Mouse (Mus musculus) hindlimb bud, embryonic 11.5 days (tissue): ENCODE data around the gene Taf1b.

Experiments used
- DNase-seq: peaks from one replicate; pipeline ENCODE4 v3.0.0-alpha.2; 2012; ENCODE audit warnings: low read depth, low spot score; ENCODE audit errors: extremely low spot score

Taf1b gene

DNA sequence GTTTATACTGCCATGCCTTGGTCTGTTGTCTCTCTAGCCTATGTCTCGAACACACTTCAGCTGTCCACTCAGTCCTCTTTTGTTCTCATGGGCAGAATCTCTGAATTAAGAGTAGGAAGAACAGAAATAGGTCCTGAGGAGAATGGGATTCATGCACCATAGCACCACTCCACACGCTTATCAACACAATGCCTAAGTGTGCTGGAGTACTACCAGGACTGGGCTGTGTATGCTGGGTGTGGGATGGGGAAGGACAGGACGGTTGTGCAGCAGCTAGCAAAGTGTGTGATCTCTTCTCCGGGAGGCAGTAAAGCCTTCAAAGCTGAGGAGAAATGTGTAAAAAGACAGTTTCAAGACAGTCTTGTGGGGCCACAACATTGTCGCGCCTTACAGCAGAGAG, 50.7 kb downstream of the Taf1b start:
- DNase-seq, result no peak

DNA sequence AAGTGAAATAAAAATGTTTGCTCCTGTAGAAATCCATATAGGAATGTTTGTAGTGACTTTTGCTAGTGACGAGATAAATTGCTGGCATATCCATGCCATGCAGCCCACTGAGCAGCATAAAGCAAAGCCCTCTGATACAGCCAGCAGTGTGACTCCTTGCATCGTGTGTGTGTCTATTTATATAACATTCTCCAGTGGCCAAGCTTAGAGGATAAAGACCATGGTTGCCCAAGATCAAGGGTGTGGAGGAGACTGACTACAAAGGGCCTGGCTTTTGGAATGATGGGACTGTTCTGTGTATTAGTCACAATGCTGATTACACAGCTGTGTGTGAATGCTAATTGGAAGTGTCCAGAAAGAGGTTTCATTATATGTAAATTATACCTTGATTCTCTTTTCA, 54.4 kb downstream of the Taf1b start:
- DNase-seq, result no peak

- no peak for DNase-seq
These were observed 57.8 kb downstream of the Taf1b start for GRCm38 (mm10) chr12:24555976-24556375.

GRCm38 (mm10) chr12:24563395-24563960, 65.3 kb downstream of the Taf1b start:
- DNase-seq, result no peak

GRCm38 (mm10) chr12:24565311-24565710, 67.2 kb downstream of the Taf1b start:
- no peak for DNase-seq

GRCm38 (mm10) chr12:24567606-24568005, 69.4 kb downstream of the Taf1b start:
- no peak for DNase-seq

DNA sequence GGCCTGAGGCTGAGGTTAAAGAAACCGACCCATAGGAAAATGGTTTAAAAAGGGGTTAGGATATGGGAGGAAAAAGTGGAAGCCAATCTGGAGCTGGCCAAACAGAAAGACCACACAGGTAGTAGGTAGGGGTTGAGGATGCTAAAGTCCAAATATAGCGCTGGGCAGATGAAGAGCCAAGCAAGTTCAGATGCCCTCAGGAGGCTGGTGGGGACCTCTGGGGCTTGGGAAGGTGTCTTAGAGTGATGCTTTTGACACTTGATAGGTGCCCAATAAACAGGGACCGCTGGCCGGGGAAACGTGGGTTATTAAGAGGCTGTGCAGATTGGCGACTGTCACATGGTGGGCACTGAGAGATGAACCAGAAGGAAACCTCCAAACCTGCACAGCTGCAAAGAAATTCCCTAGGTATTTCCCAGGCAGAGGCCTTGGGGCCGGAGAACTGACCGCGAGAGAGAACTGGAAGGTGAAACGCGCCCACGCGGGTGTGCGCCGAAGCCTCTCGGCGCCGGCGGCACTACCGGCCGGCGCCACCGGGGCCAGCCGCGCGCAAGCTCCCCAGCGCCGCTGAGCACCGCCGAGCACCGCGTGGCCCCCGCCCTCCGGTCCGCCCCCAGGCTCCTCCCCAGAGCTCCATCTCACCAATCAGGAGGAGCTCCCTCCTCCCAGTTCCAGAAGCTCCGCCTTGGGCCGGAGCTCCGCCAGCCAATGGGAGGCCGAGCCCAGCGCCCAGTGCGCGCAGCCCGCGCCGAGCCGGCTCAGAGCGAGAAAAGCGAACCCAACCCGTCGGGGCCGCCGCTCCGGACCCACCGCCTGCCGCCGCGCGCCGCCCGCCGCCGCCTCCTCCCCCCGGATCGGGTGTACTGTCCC, 73.6 kb downstream of the Taf1b start, which contains the start of gene Grhl1:
Gene Grhl1 (plus strand): TSS at position 761 of the 870 bp plus-strand sequence.
- peak; percentile 61 for DNase-seq

GRCm38 (mm10) chr12:24572421-24573274, 74.5 kb downstream of the Taf1b start:
- no peak for DNase-seq

- no peak for DNase-seq
These were observed 75.1 kb downstream of the Taf1b start for GRCm38 (mm10) chr12:24573275-24573580.

DNA sequence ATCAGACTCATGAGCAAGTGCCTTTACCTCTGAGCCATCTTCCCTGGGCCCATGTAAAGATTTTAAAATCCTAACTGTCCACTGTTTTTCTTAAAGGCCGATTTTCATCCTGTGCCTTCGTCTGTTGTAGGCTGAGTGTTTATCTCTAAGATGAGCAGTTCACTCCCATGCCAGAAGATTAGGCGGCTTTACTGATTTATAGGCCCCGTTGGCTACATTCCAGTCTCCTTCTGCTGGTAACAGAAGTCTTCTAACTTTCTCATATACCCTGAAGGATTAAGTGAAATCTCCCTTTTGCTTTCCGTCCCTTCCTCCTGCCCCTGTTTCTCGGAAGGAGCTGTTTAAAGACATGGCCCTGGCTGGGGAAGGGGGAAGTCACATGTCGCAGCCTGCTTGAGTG, 76.7 kb downstream of the Taf1b start:
- DNase-seq, result no peak

DNA sequence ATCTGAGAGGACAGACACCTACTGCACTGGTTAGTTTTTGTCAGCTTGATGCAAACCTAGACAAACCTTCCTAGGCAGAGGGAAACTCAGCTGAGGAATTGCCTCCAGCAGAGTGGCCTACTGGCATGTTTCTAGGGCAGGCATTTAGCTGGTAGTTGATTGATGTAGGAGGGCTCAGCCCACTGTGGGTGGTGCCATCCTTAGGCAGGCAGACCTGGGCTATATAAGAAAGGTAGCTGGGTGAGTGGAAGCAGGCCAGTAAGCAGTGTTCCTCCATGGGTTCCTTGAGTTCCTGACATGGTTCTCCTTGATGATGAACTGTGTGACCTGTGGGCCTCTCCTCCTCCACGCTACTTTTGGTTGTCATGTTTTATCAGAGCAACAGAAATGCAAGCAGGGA, 82.3 kb downstream of the Taf1b start:
- DNase-seq, result no peak

- no peak for DNase-seq
These were observed 83.0 kb downstream of the Taf1b start for GRCm38 (mm10) chr12:24580996-24581683.

- DNase-seq, result no peak
These were observed 85.5 kb downstream of the Taf1b start for GRCm38 (mm10) chr12:24583653-24584052.

GRCm38 (mm10) chr12:24584835-24585234, 86.7 kb downstream of the Taf1b start:
- DNase-seq, result no peak

DNA sequence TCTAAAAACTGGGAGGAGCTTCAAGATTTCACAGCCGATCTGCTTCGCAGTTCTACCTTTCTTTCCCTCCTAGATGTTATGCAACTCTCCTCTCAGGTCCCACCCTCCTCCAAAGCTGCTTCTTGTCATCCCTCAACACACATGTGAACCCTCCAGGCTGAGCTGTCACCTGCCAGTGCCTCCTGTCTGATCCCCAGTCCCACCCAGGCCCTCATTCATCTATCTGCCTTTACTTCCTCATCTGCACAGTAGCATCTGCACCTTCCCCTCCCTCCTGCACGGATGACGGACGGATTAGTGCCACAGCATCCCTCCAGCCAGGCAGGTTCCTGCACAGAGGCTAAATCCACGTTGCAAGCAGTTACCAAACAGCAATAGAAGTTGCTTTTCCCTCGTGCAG, 88.0 kb downstream of the Taf1b start:
- no peak for DNase-seq

- no peak for DNase-seq
These were observed 92.2 kb downstream of the Taf1b start for GRCm38 (mm10) chr12:24590371-24590770.

DNA sequence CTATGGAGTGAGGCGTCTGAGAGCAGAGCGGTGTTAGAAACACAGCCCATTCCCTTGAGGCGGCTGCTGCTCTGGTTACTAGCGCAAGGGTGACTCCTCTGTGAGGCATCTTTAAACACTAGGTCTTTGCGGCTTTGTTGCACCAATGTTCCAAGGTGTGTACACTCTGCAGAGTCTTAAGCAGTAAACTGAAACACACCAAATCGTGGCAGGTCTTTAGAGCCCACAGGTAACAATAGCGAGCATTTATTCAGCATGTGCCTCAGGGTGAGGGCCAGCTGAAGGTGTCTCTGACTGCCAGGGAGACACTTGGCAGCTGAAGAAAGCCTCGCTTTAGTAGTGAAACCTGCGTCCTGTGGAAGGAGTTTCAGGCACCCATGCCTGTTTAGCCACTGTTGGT, 93.9 kb downstream of the Taf1b start:
- no peak for DNase-seq

DNA sequence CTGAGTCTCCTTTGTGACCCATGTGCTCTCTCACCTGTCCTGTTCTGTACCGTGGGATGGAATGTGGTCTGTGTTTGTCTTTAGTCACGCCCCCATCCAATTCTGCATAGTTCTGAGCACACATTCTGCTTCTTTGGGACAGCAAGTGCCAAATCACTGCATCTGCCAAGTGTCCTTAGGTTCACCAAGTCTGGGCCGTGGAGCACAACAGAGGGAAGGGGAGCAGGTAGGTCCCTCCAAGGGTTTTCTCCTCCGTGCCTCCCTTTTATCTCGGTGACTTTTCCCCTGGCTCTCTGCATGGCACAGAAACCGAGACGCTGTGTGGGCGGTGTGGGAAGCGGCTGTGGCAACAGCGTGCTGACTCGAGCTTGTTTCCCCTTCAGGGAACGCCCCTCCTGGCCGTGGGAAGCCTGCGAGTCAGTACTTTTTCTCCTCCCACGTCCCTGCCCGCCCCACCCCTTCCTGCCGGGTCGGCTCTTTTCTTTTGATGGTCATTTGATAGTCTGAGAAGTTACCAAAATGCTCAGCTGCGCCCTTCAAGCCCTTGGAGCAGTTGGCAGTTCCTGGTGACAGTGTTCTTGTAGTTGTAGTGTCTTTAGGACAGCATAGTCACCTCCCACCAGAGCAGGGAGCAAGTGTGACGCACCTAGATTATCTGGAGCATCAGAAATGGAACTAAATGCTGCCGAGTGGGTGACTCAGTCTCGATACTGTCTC, 95.0 kb downstream of the Taf1b start:
- DNase-seq, result no peak

DNA sequence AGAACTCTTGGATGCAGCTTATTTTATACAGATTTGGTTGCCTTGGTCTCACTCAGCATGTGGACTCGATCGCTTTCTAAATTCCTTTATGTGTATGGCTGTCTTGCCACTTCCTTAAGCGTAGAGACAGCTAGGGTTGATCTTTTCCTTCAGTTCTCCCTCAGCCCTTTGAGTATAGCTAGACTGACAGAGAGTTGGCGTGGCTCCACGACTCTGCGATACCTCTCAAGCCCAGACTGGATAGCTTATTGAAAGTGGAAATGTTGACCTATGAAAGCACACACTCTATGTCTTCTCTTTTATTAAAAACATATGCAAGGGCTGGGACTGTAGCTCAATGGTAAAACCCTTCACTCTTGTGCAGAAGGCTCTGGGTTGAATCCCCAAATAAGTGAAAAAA, 99.2 kb downstream of the Taf1b start:
- no peak for DNase-seq

GRCm38 (mm10) chr12:24599366-24599895, 101.3 kb downstream of the Taf1b start:
- no peak for DNase-seq
